Mouse (Mus musculus) liver, adult 2 months (tissue): ENCODE data around the gene Srxn1.

Source experiments
- CTCF ChIP-seq: fragments of 200-500 bp; IDR thresholded peaks from 2 replicates; pipeline ENCODE4 v1.5.1; 2011; ENCODE audit warnings: low read depth, low read length, control low read depth
- POLR2A ChIP-seq: fragments of 200-500 bp; IDR thresholded peaks from 2 replicates; pipeline ENCODE4 v1.6.1; 2011; ENCODE audit warnings: low read length, control low read depth; ENCODE audit not compliant: insufficient read depth; ENCODE audit errors: extremely low read depth

DNA sequence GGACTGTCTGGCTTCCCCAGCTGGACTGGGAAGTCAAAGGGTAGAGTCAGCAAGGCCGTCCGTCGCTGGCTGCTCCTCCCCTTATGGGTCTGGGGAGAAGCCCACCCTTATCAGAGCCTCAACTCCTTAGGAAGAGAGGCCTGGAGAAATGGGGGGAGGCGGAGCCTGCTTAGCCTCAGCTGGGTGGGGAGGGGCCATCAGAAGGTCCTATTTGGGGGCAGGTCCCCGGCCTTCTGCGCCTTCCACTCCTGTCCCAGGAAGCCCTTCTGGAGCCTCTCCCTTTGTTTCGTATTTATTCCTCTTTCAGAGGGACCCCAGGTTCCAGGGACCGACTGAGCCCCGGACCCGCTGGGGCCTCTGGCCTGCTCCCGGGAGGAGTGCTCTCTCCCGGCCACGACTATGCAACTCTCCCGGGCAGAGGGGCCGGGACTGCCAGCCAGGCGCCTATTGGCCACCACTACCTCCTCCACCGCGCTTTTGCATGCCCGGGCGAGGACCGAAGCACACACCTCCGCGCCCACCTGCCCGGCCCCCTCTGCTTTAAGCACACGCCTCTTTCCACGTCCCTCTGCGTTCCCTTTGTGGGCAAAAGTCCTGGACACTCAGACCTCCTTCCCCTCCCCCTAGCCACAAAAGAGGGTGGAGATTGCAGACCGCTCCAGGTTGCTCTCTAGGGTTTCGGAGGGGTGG is 10.3 kb upstream of the Srxn1 start:
- TF ChIP-seq CTCF (no peak), POLR2A (no peak)
